Mouse (Mus musculus) heart, postnatal 0 days (tissue): Measurements from ENCODE around the gene Dchs1. TPM values are rescaled to one million over a fixed set of nuclear protein-coding genes. Genes with fewer than 3 reads are reported as not detected.

Source experiments
- ATAC-seq: fragments of 200-750 bp; cut with Nextera tagmentation; 2 replicates; pipeline ENCODE4 v1.8.0; 2017; ENCODE audit warnings: low read depth, moderate number of reproducible peaks, moderate library complexity; ENCODE audit not compliant: insufficient read depth
- DNase-seq: peaks from one replicate; pipeline ENCODE4 v3.0.0-alpha.2; 2016; ENCODE audit warnings: low spot score
- H3K27ac ChIP-seq: fragments of 300-500 bp; sonication (generic); 2 replicates; pipeline ENCODE4 v1.5.1; 2014; ENCODE audit warnings: low read depth, mild to moderate bottlenecking
- H3K27me3 ChIP-seq: fragments of 300-500 bp; sonication (generic); 2 replicates; pipeline ENCODE4 v1.6.1; 2014; ENCODE audit warnings: low read length, mixed read lengths; ENCODE audit not compliant: control insufficient read depth, insufficient read depth
- H3K36me3 ChIP-seq: fragments of 300-500 bp; sonication (generic); replicated peaks from 2 replicates; pipeline ENCODE4 v1.6.1; 2014; ENCODE audit warnings: low read length, mixed read lengths; ENCODE audit not compliant: control insufficient read depth, insufficient read depth
- H3K4me1 ChIP-seq: fragments of 300-500 bp; sonication (generic); 2 replicates; pipeline ENCODE4 v1.6.1; 2014; ENCODE audit warnings: antibody characterized with exemption; ENCODE audit not compliant: control insufficient read depth, insufficient read depth
- H3K4me2 ChIP-seq: fragments of 300-500 bp; sonication (generic); 2 replicates; pipeline ENCODE4 v1.6.1; 2014; ENCODE audit warnings: low read depth, mild to moderate bottlenecking, low read length, moderate library complexity
- H3K4me3 ChIP-seq: fragments of 300-500 bp; sonication (generic); 2 replicates; pipeline ENCODE4 v1.5.1; 2014; ENCODE audit warnings: low read depth, low read length
- H3K9ac ChIP-seq: fragments of 300-500 bp; sonication (generic); replicated peaks from 2 replicates; pipeline ENCODE4 v1.6.1; 2014; ENCODE audit warnings: low read depth, low read length, mixed read lengths
- H3K9me3 ChIP-seq: fragments of 300-500 bp; sonication (generic); replicated peaks from 2 replicates; pipeline ENCODE4 v1.6.1; 2016; ENCODE audit warnings: low read length; ENCODE audit not compliant: control insufficient read depth
- CTCF ChIP-seq: IDR thresholded peaks from 2 replicates; pipeline ENCODE4 v1.5.1; 2016; ENCODE audit warnings: antibody characterized with exemption, control low read depth, low read depth
- EP300 ChIP-seq: IDR thresholded peaks from 2 replicates; pipeline ENCODE4 v1.6.1; 2016; ENCODE audit warnings: antibody characterized with exemption, low read depth
- WGBS: fragments of 180-500 bp; shearing (Covaris S2); extraction: QIAGEN DNeasy Blood & Tissue Kit; methylation state at CpG from one replicate; pipeline ENCODE4 v1.1.7; 2014; 5-methylcytosine and 5-hydroxymethylcytosine counted together
- polyA plus RNA-seq: library from polyadenylated mRNA; unstranded; fragments of >200 nt; fragmentation: Nextera tagmentation; extraction: Ambion mirVana; gene quantifications from 2 replicates; pipeline ENCODE4 v1.2.1, GENCODE M21; 2015
- total RNA-seq: library from RNA; depleted of rRNA; stranded (reverse); fragments of >200 nt; gene quantifications from 2 replicates; pipeline ENCODE4 v1.2.3, GENCODE M21; 2014; ENCODE audit warnings: low replicate concordance; rRNA removed

Dchs1 gene
- total and polyA plus RNA-seq, 2 experiments from 2014 or later = 2.1 to 19.3 TPM

GRCm38 (mm10) chr7:105715366-105715765, 72.1 kb downstream of the Dchs1 start:
- DNase-seq = no peak
- WGBS = 58% methylated on average over 3 of the region's 3 CpGs
- Histone ChIP-seq H3K9ac (no peak overlapping the region), H3K4me1 (no peaks in the 10 kb centered on the region), H3K9me3 (no peaks in the 10 kb centered on the region), H3K4me3 (no peak overlapping the region), H3K4me2 (no peak overlapping the region), H3K36me3 (no peaks in the 10 kb centered on the region), H3K27ac (no peak overlapping the region), H3K27me3 (no peaks in the 10 kb centered on the region)
- ATAC-seq = no peak
- TF ChIP-seq EP300 (no peak), CTCF (no peak)

GRCm38 (mm10) chr7:105708733-105709132, 78.7 kb downstream of the Dchs1 start:
- Histone ChIP-seq H3K4me1 (no peaks in the 10 kb centered on the region), H3K36me3 (no peaks in the 10 kb centered on the region), H3K9me3 (no peaks in the 10 kb centered on the region), H3K9ac (no peak overlapping the region), H3K27me3 (no peaks in the 10 kb centered on the region), H3K4me3 (no peak overlapping the region), H3K27ac (no peak overlapping the region), H3K4me2 (no peak overlapping the region)
- no peak for DNase-seq
- no peak for ATAC-seq
- no peak for TF ChIP-seq CTCF
- no peak for TF ChIP-seq EP300
- 75% methylated on average over 5 of the region's 5 CpGs for WGBS

GRCm38 (mm10) chr7:105703816-105704215, 83.6 kb downstream of the Dchs1 start:
- no peak for DNase-seq
- H3K36me3 ChIP-seq = no peaks in the 10 kb centered on the region
- no peaks in the 10 kb centered on the region for H3K4me1 ChIP-seq
- ATAC-seq = no peak
- TF ChIP-seq CTCF = no peak
- TF ChIP-seq EP300 = no peak
- no peak overlapping the region for H3K4me3 ChIP-seq
- 80% methylated on average over 4 of the region's 4 CpGs for WGBS
- H3K9me3 ChIP-seq = no peaks in the 10 kb centered on the region
- no peak overlapping the region for H3K27ac ChIP-seq
- no peak overlapping the region for H3K9ac ChIP-seq
- no peak overlapping the region for H3K4me2 ChIP-seq
- no peaks in the 10 kb centered on the region for H3K27me3 ChIP-seq

- ATAC-seq (no peak), DNase-seq (no peak)
- Histone ChIP-seq H3K36me3 (no peaks in the 10 kb centered on the region), H3K27ac (no peak overlapping the region), H3K9ac (no peak overlapping the region), H3K4me1 (no peaks in the 10 kb centered on the region), H3K9me3 (no peaks in the 10 kb centered on the region), H3K4me3 (no peak overlapping the region), H3K4me2 (no peak overlapping the region), H3K27me3 (no peaks in the 10 kb centered on the region)
- TF ChIP-seq EP300 (no peak), CTCF (no peak)
- 80% methylated on average over 16 of the region's 16 CpGs for WGBS
Measured at GRCm38 (mm10) chr7:105703184-105703583, 84.3 kb downstream of the Dchs1 start.

Other genes starting within 250 kb of the Dchs1 start
- 159 and 173 TPM in 2 replicates for gene Smpd1, start 233.3 kb downstream of the Dchs1 start, total RNA-seq
- gene Smpd1, start 233.3 kb downstream of the Dchs1 start, polyA plus RNA-seq = 81.0 and 85.3 TPM in 2 replicates
- gene Apbb1, start 206.0 kb downstream of the Dchs1 start, total RNA-seq = 48.0 and 170 TPM in 2 replicates
- gene Apbb1, start 206.0 kb downstream of the Dchs1 start, polyA plus RNA-seq = 67.3 and 69.7 TPM in 2 replicates
- gene Hpx, start 187.5 kb downstream of the Dchs1 start, total RNA-seq = 0.38 and 1.0 TPM in 2 replicates
- 0.15 and 0.18 TPM in 2 replicates for gene Hpx, start 187.5 kb downstream of the Dchs1 start, polyA plus RNA-seq
- 32.3 and 56.5 TPM in 2 replicates for gene Trim3, start 154.1 kb downstream of the Dchs1 start, total RNA-seq
- 18.0 and 18.1 TPM in 2 replicates for gene Trim3, start 154.1 kb downstream of the Dchs1 start, polyA plus RNA-seq
- gene Timm10b, start 147.6 kb downstream of the Dchs1 start, total RNA-seq = 54.2 and 128 TPM in 2 replicates
- 211 and 213 TPM in 2 replicates for gene Timm10b, start 147.6 kb downstream of the Dchs1 start, polyA plus RNA-seq
- 53.4 and 80.4 TPM in 2 replicates for gene Arfip2, start 147.2 kb downstream of the Dchs1 start, total RNA-seq
- gene Arfip2, start 147.2 kb downstream of the Dchs1 start, polyA plus RNA-seq = 31.7 and 32.9 TPM in 2 replicates
- gene Gm45799, start 147.1 kb downstream of the Dchs1 start, total RNA-seq = 40.0 and 126 TPM in 2 replicates
- gene Gm45799, start 147.1 kb downstream of the Dchs1 start, polyA plus RNA-seq = 58.4 and 62.6 TPM in 2 replicates
- 0.04 and 1.9 TPM in 2 replicates for gene Dnhd1, start 136.8 kb downstream of the Dchs1 start, total RNA-seq
- gene Dnhd1, start 136.8 kb downstream of the Dchs1 start, polyA plus RNA-seq = 0.03 and 0.36 TPM in 2 replicates
- gene Ilk, start 51.1 kb downstream of the Dchs1 start, total RNA-seq = 228 and 240 TPM in 2 replicates
- 272 and 276 TPM in 2 replicates for gene Ilk, start 51.1 kb downstream of the Dchs1 start, polyA plus RNA-seq
- 17.9 and 21.8 TPM in 2 replicates for gene Rrp8, start 50.3 kb downstream of the Dchs1 start, total RNA-seq
- 15.5 and 17.1 TPM in 2 replicates for gene Rrp8, start 50.3 kb downstream of the Dchs1 start, polyA plus RNA-seq
- 108 and 159 TPM in 2 replicates for gene Taf10, start 43.3 kb downstream of the Dchs1 start, total RNA-seq
- gene Taf10, start 43.3 kb downstream of the Dchs1 start, polyA plus RNA-seq = 80.1 and 88.4 TPM in 2 replicates
- 89.7 and 99.9 TPM in 2 replicates for gene Tpp1, start 35.4 kb downstream of the Dchs1 start, total RNA-seq
- 54.8 and 61.2 TPM in 2 replicates for gene Tpp1, start 35.4 kb downstream of the Dchs1 start, polyA plus RNA-seq
- gene Mrpl17, start 23.4 kb upstream of the Dchs1 start, total RNA-seq = 18.6 and 46.1 TPM in 2 replicates
- 207 and 217 TPM in 2 replicates for gene Mrpl17, start 23.4 kb upstream of the Dchs1 start, polyA plus RNA-seq
- gene Gm4070, start 166.3 kb upstream of the Dchs1 start, total RNA-seq = 50.6 and 55.0 TPM in 2 replicates
- gene Gm4070, start 166.3 kb upstream of the Dchs1 start, polyA plus RNA-seq = 1.3 and 1.4 TPM in 2 replicates